Mouse (Mus musculus) bone marrow macrophage, adult 2 months (primary cell): ENCODE data around the gene Entpd1.
"Not testable (repeated sequence)": the region's sequence is repeated elsewhere in the genome, so short reads cannot be mapped to it uniquely, and the experiment has no call there.

Experiments
- CTCF ChIP-seq: IDR thresholded peaks from 2 replicates; pipeline ENCODE4 v1.5.1; 2012; ENCODE audit warnings: low read depth, mild to moderate bottlenecking, low read length, moderate library complexity
- POLR2A ChIP-seq: IDR thresholded peaks from 2 replicates; pipeline ENCODE4 v1.6.1; 2012; ENCODE audit warnings: mild to moderate bottlenecking, low read depth, low read length, borderline replicate concordance

GRCm38 (mm10) chr19:40621616-40622015 lies 9.4 kb downstream of the Entpd1 start:
- not testable (repeated sequence) for TF ChIP-seq CTCF, POLR2A
